Mouse (Mus musculus) liver, postnatal 0 days (tissue): ENCODE results near the gene Rsph6a.

Experiments used
- CTCF ChIP-seq: sonication (generic); IDR thresholded peaks from 2 replicates; pipeline ENCODE4 v1.5.1; 2016; ENCODE audit warnings: antibody characterized with exemption, low read depth
- EP300 ChIP-seq: IDR thresholded peaks from 2 replicates; pipeline ENCODE4 v1.6.1; 2016; ENCODE audit warnings: antibody characterized with exemption, low read depth, mild to moderate bottlenecking

DNA sequence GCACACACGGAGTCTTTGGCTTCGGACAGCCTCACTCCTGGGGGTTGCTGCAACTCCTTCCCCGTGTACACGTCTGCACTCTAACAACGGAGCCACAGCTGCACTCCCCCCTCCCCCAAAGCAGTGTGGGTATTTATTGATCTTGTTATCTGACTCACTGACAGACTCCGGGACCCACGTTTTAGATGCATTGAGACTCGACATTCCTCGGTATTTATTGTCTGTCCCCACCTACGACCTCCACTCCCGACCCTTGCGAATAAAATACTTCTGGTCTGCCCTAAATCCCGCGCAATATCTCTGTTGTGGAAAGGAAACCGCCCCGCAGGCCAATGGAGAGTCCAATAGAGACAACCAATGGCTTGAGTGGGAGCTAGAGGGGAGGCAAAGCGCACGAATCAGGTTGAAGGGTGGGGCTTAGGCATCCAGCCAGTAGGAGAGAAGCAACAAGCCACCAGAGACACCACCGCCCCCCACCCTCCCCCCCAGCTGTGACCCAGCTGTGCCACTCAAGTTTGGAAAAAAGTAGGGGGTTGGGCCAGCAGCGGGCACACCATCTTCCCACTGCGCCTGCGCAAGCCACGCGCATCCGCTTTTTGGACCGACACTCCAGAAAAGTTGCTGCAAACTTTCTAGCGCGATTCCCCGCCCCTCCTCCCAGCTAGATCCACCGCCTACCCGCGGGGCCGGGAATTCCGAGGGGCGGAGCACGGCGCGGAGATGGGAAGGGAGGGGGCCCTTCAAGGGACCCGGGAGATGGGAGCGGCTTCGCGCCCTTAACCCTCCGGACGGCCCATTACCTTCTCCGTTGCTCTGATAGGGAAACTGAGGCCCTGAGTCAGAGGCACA is 39.3 kb downstream of the Rsph6a start:
- TF ChIP-seq CTCF = no peak
- no peak for TF ChIP-seq EP300
